In genomic region chr13:104074731-104075130, GRCm38 (mm10) we compare ENCODE assay signal across 8 mouse cellular contexts. TPM values are rescaled to one million over a fixed set of nuclear protein-coding genes. Genes with fewer than 3 reads are reported as not detected.
A peak's percentile ranks its signal among the peaks of the same experiment; 100 is the strongest.
DNase-seq lines count a peak whose midpoint lies in the region; ATAC-seq and TF ChIP-seq lines count a peak whose summit lies in the region.

No protein-coding gene starts in this region.

- H3K36me3 ChIP-seq in kidney, adult 2 months (ENCODE audit: control insufficient read depth, insufficient read depth, low read length) = no peaks in the 10 kb centered on the region
- peaks cover 17% of the 10 kb centered on the region for H3K36me3 ChIP-seq in neural tube, embryonic 15.5 days

- no peak overlapping the region for H3K4me2 ChIP-seq in neural tube, embryonic 15.5 days

- no peak for TF ChIP-seq CTCF in kidney, adult 2 months (conservative IDR thresholded peaks at IDR 0.05; ENCODE audit: insufficient read depth, insufficient read length, low read depth, low read length)

- H3K9ac ChIP-seq in neural tube, embryonic 15.5 days (replicated peaks) = no peak overlapping the region

- peak; percentile 9 for DNase-seq in ZHBTc4 (ENCODE audit: low read depth, low spot score)
- DNase-seq in gastrocnemius, adult 18-20 months (ENCODE audit: low spot score) = peak; percentile 12
- DNase-seq in kidney, adult 2 months = peak; percentile 74
- DNase-seq in lung, postnatal 10 days = peak; percentile 82
- no peak for DNase-seq in spleen, adult 18-20 months
- no peak for DNase-seq in testis, postnatal 10 days (ENCODE audit: low spot score)
- DNase-seq in frontal cortex, adult 2 months (ENCODE audit: extremely low spot score in 1 of 2, low spot score in 1 of 2) = no peak

- 56% methylated on average over 10 of the region's 10 CpGs for WGBS in kidney, adult 2 months
- WGBS in neural tube, embryonic 15.5 days = 76% methylated on average over 10 of the region's 10 CpGs

- peak overlapping the region; percentile 13; the same call in 1 of the 2 replicates for H3K4me3 ChIP-seq in kidney, adult 2 months (ENCODE audit: insufficient read depth, low read depth, low read length)
- H3K4me3 ChIP-seq in neural tube, embryonic 15.5 days (replicated peaks) = no peak overlapping the region

- no peak for ATAC-seq in neural tube, embryonic 15.5 days (ENCODE audit: low FRiP score)

- H3K27ac ChIP-seq in kidney, adult 2 months (ENCODE audit: insufficient read depth, low read depth, low read length) = no peak overlapping the region
- H3K27ac ChIP-seq in neural tube, embryonic 15.5 days (replicated peaks) = no peak overlapping the region

- H3K9me3 ChIP-seq in neural tube, embryonic 15.5 days (replicated peaks) = no peaks in the 10 kb centered on the region

- TF ChIP-seq POLR2A in kidney, adult 2 months (IDR thresholded peaks at IDR 0.05; ENCODE audit: low read depth, low read length) = no peak

- H3K4me1 ChIP-seq in kidney, adult 2 months (ENCODE audit: control insufficient read depth, insufficient read depth, low read length) = no peaks in the 10 kb centered on the region
- no peaks in the 10 kb centered on the region for H3K4me1 ChIP-seq in neural tube, embryonic 15.5 days

- H3K27me3 ChIP-seq in kidney, adult 2 months (replicated peaks; ENCODE audit: control insufficient read depth, insufficient read depth, low read length) = no peaks in the 10 kb centered on the region
- H3K27me3 ChIP-seq in neural tube, embryonic 15.5 days (replicated peaks) = no peaks in the 10 kb centered on the region

RNA-seq across cellular contexts. Expression of gene Nln, which starts 34.7 kb away (rescaled TPM):
- total RNA-seq in gastrocnemius, adult 18-20 months (2021) = 1 to 10 TPM; 4.7 to 7.0 TPM
- polyA plus RNA-seq in kidney, adult 2 months (2012; rRNA removed) = 10.7 and 11.3 TPM in 2 replicates
- 49.4 and 56.5 TPM in 2 replicates for polyA plus RNA-seq in neural tube, embryonic 15.5 days (2015; fragmentation: Nextera tagmentation; extraction: Ambion mirVana)
- 14.6 and 19.0 TPM in 2 replicates for polyA plus RNA-seq in frontal cortex, adult 2 months (2012; rRNA removed)

RNA-seq across cellular contexts. Expression of gene Sgtb, which starts 34.8 kb away (rescaled TPM):
- total RNA-seq in gastrocnemius, adult 18-20 months (2021) = under 1 TPM; 0.30 to 0.57 TPM
- 1.1 and 1.3 TPM in 2 replicates for polyA plus RNA-seq in kidney, adult 2 months (2012; rRNA removed)
- polyA plus RNA-seq in neural tube, embryonic 15.5 days (2015; fragmentation: Nextera tagmentation; extraction: Ambion mirVana) = 28.6 and 34.5 TPM in 2 replicates
- 67.1 and 69.9 TPM in 2 replicates for polyA plus RNA-seq in frontal cortex, adult 2 months (2012; rRNA removed)

Comparison
In these comparisons a context has a peak if more than half of its experiments do, and no peak if none do; other contexts are left out.
1. DNase-seq: peak in ZHBTc4 (single experiment), gastrocnemius, adult 18-20 months (single experiment), kidney, adult 2 months (single experiment) and lung, postnatal 10 days (single experiment); none in spleen, adult 18-20 months (0 of 2), testis, postnatal 10 days (single experiment) and frontal cortex, adult 2 months (0 of 2).
2. RNA of gene Sgtb, which starts 34.8 kb away (polyA plus RNA-seq): 67.1 to 69.9 TPM in frontal cortex, adult 2 months and 28.6 to 34.5 TPM in neural tube, embryonic 15.5 days; 1.1 to 1.3 TPM in kidney, adult 2 months; every median in the first group is over 10 times any median in the second.